Mouse (Mus musculus) lung, embryonic 16.5 days (tissue): ENCODE data around the gene Uqcc2. TPM values are rescaled to one million over a fixed set of nuclear protein-coding genes. Genes with fewer than 3 reads are reported as not detected.
A peak's percentile ranks its signal among the peaks of the same experiment; 100 is the strongest.

Experiments used
- ATAC-seq: fragments of 200-750 bp; cut with Nextera tagmentation; 2 replicates; pipeline ENCODE4 v1.8.0; 2017; ENCODE audit warnings: low read depth, mild to moderate bottlenecking, moderate library complexity
- H3K27ac ChIP-seq: fragments of 300-500 bp; sonication (generic); 2 replicates; pipeline ENCODE4 v1.5.1; 2014; ENCODE audit warnings: mild to moderate bottlenecking, control low read depth, low read length
- H3K27me3 ChIP-seq: fragments of 300-500 bp; sonication (generic); 2 replicates; pipeline ENCODE4 v1.6.1; 2014; ENCODE audit warnings: low read depth, low read length, mixed read lengths; ENCODE audit not compliant: control insufficient read depth, insufficient read depth
- H3K36me3 ChIP-seq: fragments of 300-500 bp; sonication (generic); 2 replicates; pipeline ENCODE4 v1.6.1; 2014; ENCODE audit warnings: low read length; ENCODE audit not compliant: control insufficient read depth, insufficient read depth
- H3K4me1 ChIP-seq: fragments of 300-500 bp; sonication (generic); replicated peaks from 2 replicates; pipeline ENCODE4 v1.6.1; 2014; ENCODE audit warnings: low read length, mixed read lengths; ENCODE audit not compliant: control insufficient read depth, insufficient read depth
- H3K4me2 ChIP-seq: fragments of 300-500 bp; sonication (generic); 2 replicates; pipeline ENCODE4 v1.6.1; 2014; ENCODE audit warnings: low read depth, low read length, control low read depth
- H3K4me3 ChIP-seq: fragments of 300-500 bp; sonication (generic); 2 replicates; pipeline ENCODE4 v1.5.1; 2014; ENCODE audit warnings: mild to moderate bottlenecking, low read length, control low read depth
- H3K9ac ChIP-seq: fragments of 300-500 bp; sonication (generic); 2 replicates; pipeline ENCODE4 v1.6.1; 2014; ENCODE audit warnings: low read length, control low read depth
- H3K9me3 ChIP-seq: fragments of 300-500 bp; sonication (generic); 2 replicates; pipeline ENCODE4 v1.6.1; 2016; ENCODE audit warnings: low read length; ENCODE audit not compliant: control insufficient read depth
- WGBS: fragments of 180-500 bp; shearing (Covaris S2); extraction: QIAGEN DNeasy Blood & Tissue Kit; methylation state at CpG from one replicate; pipeline ENCODE4 v1.1.7; 2014; 5-methylcytosine and 5-hydroxymethylcytosine counted together
- polyA plus RNA-seq: library from polyadenylated mRNA; unstranded; fragments of >200 nt; fragmentation: Nextera tagmentation; extraction: Ambion mirVana; gene quantifications from 2 replicates; pipeline ENCODE4 v1.2.1, GENCODE M21; 2015

Gene Uqcc2
- polyA plus RNA-seq, 1 experiment from 2014 or later: 255 TPM

GRCm38 (mm10) chr17:27173715-27174114, 40.0 kb upstream of the Uqcc2 start:
- H3K9ac ChIP-seq: no peak overlapping the region
- H3K36me3 ChIP-seq: no peaks in the 10 kb centered on the region
- ATAC-seq: no peak
- H3K27me3 ChIP-seq: no peaks in the 10 kb centered on the region
- no peak overlapping the region for H3K27ac ChIP-seq
- peaks cover 3% of the 10 kb centered on the region; the same call in 1 of the 2 replicates for H3K4me1 ChIP-seq
- no peaks in the 10 kb centered on the region for H3K9me3 ChIP-seq
- 53% methylated on average over 3 of the region's 3 CpGs for WGBS
- no peak overlapping the region for H3K4me3 ChIP-seq
- H3K4me2 ChIP-seq: no peak overlapping the region

GRCm38 (mm10) chr17:27172459-27172858, 38.7 kb upstream of the Uqcc2 start:
- Histone ChIP-seq H3K36me3 (no peaks in the 10 kb centered on the region), H3K4me3 (no peak overlapping the region), H3K27me3 (no peaks in the 10 kb centered on the region), H3K4me2 (no peak overlapping the region), H3K9ac (no peak overlapping the region), H3K4me1 (peaks cover 3% of the 10 kb centered on the region; the same call in 1 of the 2 replicates), H3K27ac (no peak overlapping the region), H3K9me3 (no peaks in the 10 kb centered on the region)
- 60% methylated on average over 9 of the region's 9 CpGs for WGBS
- no peak for ATAC-seq

- H3K9ac ChIP-seq: no peak overlapping the region
- no peaks in the 10 kb centered on the region for H3K27me3 ChIP-seq
- no peak for ATAC-seq
- H3K9me3 ChIP-seq: no peaks in the 10 kb centered on the region
- H3K36me3 ChIP-seq: no peaks in the 10 kb centered on the region
- 60% methylated on average over 5 of the region's 5 CpGs for WGBS
- peaks cover 3% of the 10 kb centered on the region; the same call in 1 of the 2 replicates for H3K4me1 ChIP-seq
- H3K4me2 ChIP-seq: no peak overlapping the region
- H3K4me3 ChIP-seq: no peak overlapping the region
- H3K27ac ChIP-seq: no peak overlapping the region
Measured at GRCm38 (mm10) chr17:27171121-27171520, 37.4 kb upstream of the Uqcc2 start.

- H3K9me3 ChIP-seq: no peaks in the 10 kb centered on the region
- H3K4me3 ChIP-seq: no peak overlapping the region
- H3K27ac ChIP-seq: no peak overlapping the region
- no peaks in the 10 kb centered on the region for H3K4me1 ChIP-seq
- no peak overlapping the region for H3K4me2 ChIP-seq
- no peaks in the 10 kb centered on the region for H3K36me3 ChIP-seq
- no peaks in the 10 kb centered on the region for H3K27me3 ChIP-seq
- WGBS: 70% methylated on average over 11 of the region's 11 CpGs
- ATAC-seq: no peak
- H3K9ac ChIP-seq: no peak overlapping the region
Measured at GRCm38 (mm10) chr17:27169952-27170695, 36.4 kb upstream of the Uqcc2 start.

GRCm38 (mm10) chr17:27168569-27168968, 34.9 kb upstream of the Uqcc2 start:
- 89% methylated on average over 4 of the region's 4 CpGs for WGBS
- Histone ChIP-seq H3K4me1 (no peaks in the 10 kb centered on the region), H3K9me3 (no peaks in the 10 kb centered on the region), H3K9ac (no peak overlapping the region), H3K4me3 (no peak overlapping the region), H3K27ac (no peak overlapping the region), H3K4me2 (no peak overlapping the region), H3K36me3 (no peaks in the 10 kb centered on the region), H3K27me3 (no peaks in the 10 kb centered on the region)
- ATAC-seq: no peak

GRCm38 (mm10) chr17:27167545-27167944, 33.8 kb upstream of the Uqcc2 start, which contains the start of gene Ip6k3:
Ip6k3 (minus strand) TSS chr17:27167795.
- Histone ChIP-seq H3K9ac (no peak within 1 kb of the TSS), H3K4me2 (no peak within 1 kb of the TSS), H3K4me3 (no peak within 1 kb of the TSS), H3K4me1 (no peaks in the 10 kb centered on the region), H3K27me3 (no peaks in the 10 kb centered on the region), H3K27ac (no peak within 1 kb of the TSS), H3K36me3 (no peaks in the 10 kb centered on the region), H3K9me3 (no peaks in the 10 kb centered on the region)
- ATAC-seq: peak; percentile 20; the same call in 1 of the 2 replicates
- 46% methylated on average over 4 of the region's 4 CpGs for WGBS

GRCm38 (mm10) chr17:27166901-27167300, 33.2 kb upstream of the Uqcc2 start:
- no peak overlapping the region for H3K4me3 ChIP-seq

GRCm38 (mm10) chr17:27165054-27165773, 31.5 kb upstream of the Uqcc2 start:
- no peak for ATAC-seq
- WGBS: 57% methylated on average over 8 of the region's 8 CpGs
- H3K9me3 ChIP-seq: no peaks in the 10 kb centered on the region
- H3K4me3 ChIP-seq: no peak overlapping the region
- H3K27me3 ChIP-seq: no peaks in the 10 kb centered on the region
- no peak overlapping the region for H3K4me2 ChIP-seq
- H3K4me1 ChIP-seq: no peaks in the 10 kb centered on the region
- H3K9ac ChIP-seq: no peak overlapping the region
- H3K27ac ChIP-seq: no peak overlapping the region
- H3K36me3 ChIP-seq: no peaks in the 10 kb centered on the region

More at GRCm38 (mm10) chr17:27166901-27167300, 33.2 kb upstream of the Uqcc2 start:
- 60% methylated on average over 6 of the region's 6 CpGs for WGBS
- Histone ChIP-seq H3K4me1 (no peaks in the 10 kb centered on the region), H3K4me2 (no peak overlapping the region), H3K36me3 (no peaks in the 10 kb centered on the region), H3K9me3 (no peaks in the 10 kb centered on the region), H3K27me3 (no peaks in the 10 kb centered on the region), H3K9ac (no peak overlapping the region), H3K27ac (no peak overlapping the region)
- ATAC-seq: no peak

- no peaks in the 10 kb centered on the region for H3K9me3 ChIP-seq
- no peak overlapping the region for H3K4me2 ChIP-seq
- H3K27ac ChIP-seq: no peak overlapping the region
- H3K4me1 ChIP-seq: no peaks in the 10 kb centered on the region
- ATAC-seq: no peak
- H3K9ac ChIP-seq: no peak overlapping the region
- H3K4me3 ChIP-seq: no peak overlapping the region
- WGBS: 59% methylated on average over 4 of the region's 4 CpGs
- no peaks in the 10 kb centered on the region for H3K36me3 ChIP-seq
- H3K27me3 ChIP-seq: no peaks in the 10 kb centered on the region
Measured at GRCm38 (mm10) chr17:27160905-27161304, 27.2 kb upstream of the Uqcc2 start.
